Mouse (Mus musculus) testis, postnatal 10 days (tissue): ENCODE results near the gene Gm20388.
"Not testable (repeated sequence)": the region's sequence is repeated elsewhere in the genome, so short reads cannot be mapped to it uniquely, and the experiment has no call there.

ENCODE experiments used
- DNase-seq: peaks from one replicate; pipeline ENCODE4 v3.0.0; 2021; ENCODE audit warnings: low spot score

Gene Gm20388

DNA sequence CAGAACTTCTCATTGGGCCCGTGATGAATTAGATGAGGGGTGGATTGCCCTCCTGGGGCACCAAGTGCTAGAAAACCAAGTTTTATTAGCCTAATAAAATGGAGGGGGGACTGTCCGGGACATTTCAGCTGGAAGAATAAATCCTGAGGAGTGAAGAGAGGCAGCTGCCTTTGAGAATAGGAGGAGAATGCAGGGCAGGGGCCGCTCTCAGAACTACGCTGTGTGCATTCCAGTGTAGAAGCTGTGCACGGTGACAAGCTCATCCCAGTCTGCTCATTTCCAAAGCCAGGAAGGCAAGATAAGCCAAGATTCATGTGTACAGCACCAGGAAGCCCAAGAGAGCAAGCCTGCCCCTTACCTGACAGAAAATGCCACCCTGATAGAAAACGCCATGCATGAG is 1487.4 kb downstream of the Gm20388 start:
- no peak for DNase-seq

DNA sequence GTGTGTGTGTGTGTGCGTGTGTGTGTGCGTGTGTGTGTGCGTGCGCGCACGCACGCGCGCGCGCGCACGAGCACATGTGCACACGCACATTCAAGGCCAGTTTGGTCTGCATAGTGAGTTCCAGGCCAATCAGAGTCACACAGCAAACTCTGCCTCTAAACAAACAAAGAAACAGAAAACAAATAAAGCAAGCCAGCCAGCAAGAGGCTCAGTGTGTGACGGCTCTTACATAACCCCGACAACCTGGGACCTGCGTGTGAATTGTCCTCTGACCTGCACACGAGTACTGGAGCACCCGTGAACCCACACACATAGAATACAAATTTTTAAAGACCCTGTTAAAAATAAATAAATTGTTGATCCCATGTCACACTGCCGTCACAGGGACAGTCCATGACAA is 1488.1 kb downstream of the Gm20388 start:
- no peak for DNase-seq

DNA sequence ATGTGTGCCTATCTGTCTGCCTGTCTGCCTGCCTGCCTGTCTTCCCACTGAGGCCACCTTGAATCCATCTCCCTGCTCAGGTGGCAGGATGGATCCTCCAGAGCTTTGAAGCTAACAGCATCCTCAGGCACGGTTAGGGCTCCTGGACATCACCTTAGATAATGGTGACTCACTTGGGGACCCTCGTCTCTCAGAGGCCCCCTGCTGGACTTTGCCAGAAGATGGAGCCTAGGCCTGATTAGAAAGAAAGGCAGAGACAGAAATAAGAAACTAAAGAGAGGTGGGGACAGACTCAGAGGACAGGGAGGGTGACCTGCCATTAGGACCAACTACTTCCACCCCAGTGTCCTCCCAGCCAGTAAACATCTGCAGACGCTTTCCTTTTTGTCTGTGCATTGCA is 1488.5 kb downstream of the Gm20388 start:
- no peak for DNase-seq

DNA sequence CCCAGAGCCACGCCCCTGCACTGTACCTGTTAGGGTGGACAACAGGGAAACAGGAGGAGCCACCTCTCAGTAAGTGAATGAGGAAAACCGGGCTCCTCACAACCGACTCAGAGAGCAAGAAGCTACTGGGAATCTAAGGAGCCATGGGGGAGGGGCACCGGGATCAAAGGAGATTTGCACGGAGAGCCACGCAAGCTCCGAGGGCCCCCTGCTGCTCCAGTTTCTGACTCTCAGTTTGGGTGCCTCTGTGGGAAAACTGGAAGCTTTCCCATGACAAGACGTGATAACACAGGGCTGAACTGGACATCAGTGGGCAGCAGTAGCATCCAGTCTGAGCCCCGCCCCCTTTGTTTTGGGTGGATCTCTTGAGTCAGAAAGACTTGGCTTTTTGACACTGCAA is 1489.9 kb downstream of the Gm20388 start:
- peak; percentile 59 for DNase-seq

DNA sequence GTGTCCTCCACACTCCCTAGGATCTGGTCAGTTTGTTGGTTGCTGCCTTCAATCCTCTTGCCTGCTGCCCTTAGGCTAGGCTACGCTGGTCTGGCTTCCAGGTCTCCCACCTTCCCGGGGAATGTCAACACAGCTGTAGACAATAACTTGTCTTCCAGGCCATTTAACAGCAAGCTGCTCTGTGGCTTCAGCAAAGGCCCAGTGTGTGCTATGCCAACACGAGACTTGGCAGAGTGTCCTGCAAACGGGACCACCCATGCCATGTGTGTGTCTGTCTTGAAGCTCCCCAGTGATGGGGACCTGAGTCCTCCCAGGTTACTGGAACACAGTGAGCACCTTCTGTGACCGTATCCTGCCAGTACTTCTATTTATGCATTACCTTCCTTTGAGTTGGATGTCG is 1493.2 kb downstream of the Gm20388 start:
- no peak for DNase-seq

DNA sequence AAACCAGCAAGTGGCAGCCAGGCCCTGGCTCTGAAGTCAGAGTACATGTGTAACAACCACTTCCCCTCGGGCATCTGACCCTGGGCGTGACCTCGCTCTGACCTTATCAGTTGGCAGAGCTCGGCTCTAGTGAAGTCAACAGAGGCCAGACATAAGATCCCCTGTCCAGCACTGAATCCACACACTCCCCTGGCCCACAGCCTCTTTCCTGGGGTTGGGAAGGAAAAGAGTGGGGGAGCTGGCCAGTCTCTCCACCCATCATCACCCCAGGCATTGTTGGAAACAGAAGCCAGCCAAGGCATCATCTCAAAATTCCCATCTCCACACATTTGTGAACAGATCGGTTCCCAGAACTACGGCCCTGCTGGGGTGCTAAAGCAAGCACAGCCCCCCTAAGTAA is 1507.4 kb downstream of the Gm20388 start:
- no peak for DNase-seq

DNA sequence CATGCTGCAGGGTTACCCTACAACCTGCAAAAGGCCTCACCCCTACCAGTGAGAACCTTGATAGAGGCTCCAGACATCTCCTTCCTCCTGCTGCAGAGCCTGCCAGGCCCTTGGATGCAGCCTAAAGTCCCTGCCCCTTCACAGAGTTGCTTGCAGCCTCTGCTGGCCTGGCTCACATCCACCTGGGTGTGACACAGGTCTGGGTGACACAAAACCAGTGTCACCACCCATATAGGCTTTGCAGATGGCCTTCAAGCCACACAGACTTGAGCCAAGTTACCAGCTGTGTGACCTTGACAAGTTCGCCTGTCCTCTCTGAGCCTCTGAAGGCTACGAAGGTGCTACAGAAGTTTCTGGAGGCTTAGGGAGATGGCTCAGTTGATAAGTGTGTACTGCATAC is 1508.9 kb downstream of the Gm20388 start:
- DNase-seq: no peak

DNA sequence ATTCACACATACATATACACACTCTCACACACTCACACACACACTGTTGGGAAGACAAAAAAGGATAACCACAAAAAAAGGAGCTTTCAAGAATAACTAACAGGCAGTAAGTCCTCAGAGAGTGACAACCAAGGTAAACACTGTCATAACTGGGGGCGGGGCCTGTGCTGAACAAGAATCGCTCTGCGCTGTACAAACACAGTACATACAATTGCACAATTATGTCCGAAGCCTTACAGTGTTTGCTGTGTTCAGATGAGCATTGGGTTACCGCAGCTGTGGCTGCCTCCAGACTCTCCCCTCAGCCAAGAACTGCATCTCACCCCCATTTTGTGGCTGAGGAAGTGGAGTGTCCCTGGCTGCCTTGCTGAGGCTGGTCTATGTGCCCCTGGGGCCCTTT is 1510.4 kb downstream of the Gm20388 start:
- DNase-seq: no peak

DNA sequence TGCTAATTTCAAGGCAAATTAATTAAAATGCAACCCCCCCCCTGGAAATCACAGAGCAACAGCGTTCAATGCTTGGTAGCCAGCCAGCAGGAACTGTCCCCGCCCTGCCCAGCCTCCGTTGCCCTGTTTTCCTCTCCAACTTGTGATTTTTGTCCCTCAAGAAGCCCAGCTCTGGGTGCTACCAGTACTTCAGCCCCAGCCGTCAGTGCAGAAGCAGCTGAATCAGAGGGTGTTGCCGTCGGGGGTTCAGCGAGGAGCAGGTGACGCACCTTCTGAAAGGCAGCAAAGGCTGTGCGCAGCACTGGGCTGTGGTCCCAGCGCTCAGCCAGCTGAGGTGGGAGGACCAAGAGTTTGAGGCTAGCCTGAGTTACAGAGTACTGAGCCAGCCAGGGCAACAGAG is 1513.4 kb downstream of the Gm20388 start:
- no peak for DNase-seq

DNA sequence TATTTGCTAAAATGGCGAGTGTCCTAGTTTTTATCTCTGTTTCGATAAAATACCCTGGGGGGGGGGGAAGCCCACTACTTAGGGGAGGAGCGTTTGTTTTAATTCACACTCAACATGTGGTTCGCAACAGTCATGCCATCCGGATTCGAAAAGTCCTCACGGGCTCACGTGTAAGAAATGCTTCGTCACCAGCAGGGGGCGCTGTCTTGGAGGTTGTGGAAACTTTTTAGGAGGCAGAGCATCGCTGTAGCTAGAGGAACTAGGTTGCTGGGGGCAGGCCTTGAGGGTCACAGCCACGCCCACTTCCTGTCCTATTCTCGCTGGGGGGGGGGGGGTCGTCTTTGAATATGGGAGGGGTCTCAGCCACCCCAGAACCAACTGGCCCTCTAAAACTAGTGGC is 1514.0 kb downstream of the Gm20388 start:
- DNase-seq: peak; percentile 73

DNA sequence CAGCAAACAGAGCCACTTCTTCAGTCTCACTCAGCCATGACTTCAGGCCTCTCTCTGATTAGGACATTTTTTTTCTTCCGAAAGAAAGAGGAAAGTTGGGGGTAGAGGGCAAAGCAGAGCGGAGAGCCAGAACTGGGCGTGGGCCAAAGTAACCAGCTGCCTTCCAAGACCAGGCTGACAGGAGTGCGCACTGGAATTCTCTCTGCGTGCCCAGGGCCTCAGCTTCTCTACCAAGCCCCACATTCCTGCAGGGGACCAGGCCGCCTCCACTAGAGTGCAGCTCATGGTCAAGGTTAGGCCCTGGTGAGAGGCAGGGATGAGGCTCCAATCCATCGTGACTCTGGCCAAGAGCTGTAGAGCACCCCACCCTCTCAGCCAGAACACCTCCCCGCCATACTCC is 1520.9 kb downstream of the Gm20388 start:
- DNase-seq: peak; percentile 67

DNA sequence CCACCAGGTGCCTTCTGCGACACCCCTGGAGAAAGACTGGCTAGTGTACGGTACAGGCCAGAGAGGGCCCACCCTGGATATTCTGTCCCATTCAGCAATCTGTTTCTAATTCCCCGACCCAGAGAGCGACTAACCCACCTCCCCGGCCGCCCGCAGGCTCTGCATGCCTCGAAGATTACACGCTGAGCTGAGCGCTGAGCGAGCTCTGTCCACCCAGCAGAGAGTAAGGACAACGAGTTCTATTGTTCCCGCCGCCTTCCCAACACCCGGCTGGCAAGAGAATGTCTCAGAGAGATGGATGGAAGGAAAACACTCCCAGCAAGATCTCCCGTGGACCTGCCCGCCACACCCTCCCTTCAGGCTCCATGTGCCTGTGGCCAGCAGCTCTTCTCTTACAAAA is 1522.8 kb downstream of the Gm20388 start:
- peak; percentile 61 for DNase-seq

DNA sequence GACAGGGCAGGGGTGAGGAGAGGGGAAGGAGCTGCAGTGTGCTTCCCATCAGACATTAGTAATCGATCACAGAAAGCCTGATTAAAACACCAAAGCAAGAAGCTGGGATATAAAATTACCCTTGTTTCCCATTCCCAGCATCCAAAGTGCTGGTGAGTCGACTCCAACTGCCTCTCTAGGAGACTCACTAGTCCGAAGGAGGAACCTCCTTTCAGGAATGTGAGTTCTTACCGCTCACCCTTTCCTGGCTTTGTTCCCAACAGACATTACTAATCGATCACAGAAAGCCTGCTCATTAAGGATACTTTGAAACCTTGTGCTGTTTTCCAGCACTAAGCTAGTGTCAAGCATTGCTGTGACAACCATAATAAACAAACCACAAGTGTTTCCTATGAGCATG is 1526.0 kb downstream of the Gm20388 start:
- DNase-seq: no peak

DNA sequence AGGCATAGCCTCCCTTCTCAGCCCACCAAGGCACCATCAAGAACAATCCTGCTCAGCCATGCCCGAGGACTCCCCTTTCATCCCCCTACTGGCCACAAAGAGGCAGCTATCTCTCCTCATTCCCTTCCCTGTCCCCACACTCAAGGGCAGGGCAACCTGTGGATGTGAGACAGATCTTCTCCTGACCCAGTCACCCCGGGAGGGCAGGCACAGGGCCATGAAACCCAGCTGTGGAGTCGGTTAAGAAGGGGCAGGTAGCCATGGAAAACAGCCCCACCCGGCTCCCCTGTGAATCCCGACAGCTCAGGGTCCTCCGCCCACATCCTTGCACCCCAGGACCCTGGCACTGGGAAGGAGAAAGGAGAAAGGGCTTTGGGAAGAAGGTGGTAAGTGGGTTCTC is 1526.9 kb downstream of the Gm20388 start:
- no peak for DNase-seq

DNA sequence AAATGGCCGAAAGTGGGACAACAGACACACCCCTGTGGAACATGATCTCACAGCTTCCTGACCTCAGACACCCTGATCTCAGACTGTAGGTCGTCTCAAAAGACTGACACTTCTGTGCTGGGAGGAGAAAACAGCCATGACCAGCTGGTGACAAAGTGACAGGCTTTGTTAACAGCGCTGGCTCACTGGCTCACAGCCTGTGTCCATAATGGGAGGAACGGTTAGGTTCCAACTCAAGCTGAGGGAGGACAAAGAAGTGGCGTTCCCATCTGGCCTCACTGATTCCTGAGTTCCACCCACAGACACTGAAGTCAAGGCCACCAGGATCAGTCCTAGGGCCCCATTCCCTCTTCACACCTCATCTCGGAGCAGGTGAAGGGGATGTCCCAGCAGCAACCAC is 1527.5 kb downstream of the Gm20388 start:
- no peak for DNase-seq

DNA sequence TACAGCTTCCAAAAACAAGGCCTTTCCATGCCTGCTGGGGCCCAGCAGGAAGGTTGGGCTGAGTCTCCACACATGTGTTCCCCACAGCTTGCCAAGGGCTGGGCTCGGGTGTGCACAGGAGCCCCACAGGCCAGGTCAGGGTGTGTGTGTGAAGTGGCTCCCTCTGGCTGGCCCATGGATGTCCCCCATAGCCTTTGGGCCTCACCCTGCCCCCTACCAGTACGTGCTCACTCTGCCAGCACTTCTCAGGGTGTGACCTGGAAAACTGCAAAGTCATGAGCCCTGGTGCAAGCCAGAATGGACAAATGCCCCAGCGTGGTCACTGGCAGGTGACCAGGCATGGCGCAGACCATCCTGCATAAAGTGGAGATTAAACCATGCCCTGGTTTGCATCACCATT is 1528.7 kb downstream of the Gm20388 start:
- DNase-seq: no peak

DNA sequence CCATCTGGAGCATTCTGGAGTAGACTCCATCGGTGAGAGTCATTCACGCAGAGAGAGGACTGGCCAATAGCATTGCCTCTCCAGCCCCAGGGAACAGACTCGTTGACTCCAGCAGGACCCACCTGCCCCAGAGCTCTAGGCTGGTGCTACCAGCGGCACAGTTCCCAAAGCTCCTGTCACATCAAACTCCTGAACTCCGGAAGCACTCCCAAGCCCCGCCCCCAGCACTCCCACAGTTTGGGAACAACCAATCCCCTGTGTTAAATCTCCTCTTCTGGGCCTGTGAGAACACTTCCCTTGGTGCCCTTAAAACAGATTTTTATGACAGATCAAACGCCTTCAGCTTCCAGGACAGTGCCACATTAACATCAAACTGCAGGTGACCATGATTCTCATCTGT is 1532.7 kb downstream of the Gm20388 start:
- DNase-seq: no peak

DNA sequence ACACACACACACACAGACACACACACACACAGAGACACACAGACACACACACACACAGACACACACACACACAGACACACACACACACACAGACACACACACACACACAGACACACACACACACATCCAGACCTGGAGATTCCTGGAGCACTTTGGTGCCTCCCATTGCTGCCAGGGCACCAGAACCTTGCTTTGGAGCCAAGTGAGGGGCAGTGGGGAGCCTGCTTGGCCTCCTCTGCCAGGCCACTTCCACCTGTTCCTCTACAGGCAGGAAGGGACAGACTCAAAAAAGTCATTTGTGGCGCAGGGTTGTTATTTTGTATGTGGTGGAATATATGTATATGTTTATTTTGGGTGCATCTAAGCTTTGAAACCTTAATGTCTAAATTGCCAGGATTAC is 1533.9 kb downstream of the Gm20388 start:
- not testable (repeated sequence) for DNase-seq

DNA sequence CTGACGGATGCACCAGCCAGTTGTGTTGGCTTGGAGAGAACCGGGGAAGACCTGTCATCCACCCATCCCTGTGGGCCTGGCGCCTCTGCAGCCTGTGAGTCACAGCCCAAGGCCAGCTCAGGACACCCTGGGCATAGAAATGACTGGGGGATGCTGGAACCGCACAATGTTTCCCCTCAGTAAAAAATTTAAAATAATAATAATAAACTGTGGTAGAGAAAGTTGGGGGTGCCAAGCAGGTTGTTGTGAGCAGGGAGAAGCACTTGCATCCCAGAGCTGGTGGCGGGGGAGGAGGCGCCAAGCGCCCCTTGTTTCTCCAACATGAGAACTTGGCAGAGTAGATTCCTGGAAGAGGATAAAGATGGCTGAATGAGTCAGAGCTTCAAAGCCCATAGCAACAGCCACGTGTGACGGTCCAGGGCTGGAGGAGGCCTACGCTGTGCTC is 1534.4 kb downstream of the Gm20388 start:
- DNase-seq: no peak

DNA sequence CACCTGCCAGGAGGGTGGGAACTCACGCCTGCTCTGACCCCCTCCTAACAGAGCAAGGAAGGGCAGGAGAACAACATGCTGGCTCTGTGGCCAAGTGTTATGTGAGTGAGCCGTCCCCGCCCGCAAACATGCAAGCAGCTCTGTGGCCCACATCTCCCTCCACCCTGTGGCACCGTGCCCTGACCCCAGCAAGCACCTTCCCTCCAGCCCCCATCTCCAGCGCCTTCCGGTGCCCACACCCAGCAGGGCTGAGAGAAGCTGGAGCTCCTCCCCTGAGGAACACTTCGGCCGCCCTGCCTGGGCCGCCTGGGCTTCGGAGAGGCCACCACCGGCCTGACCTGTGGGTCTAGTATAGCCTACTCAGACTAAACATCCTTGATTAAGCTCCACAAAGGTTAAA is 1535.5 kb downstream of the Gm20388 start:
- DNase-seq: no peak

DNA sequence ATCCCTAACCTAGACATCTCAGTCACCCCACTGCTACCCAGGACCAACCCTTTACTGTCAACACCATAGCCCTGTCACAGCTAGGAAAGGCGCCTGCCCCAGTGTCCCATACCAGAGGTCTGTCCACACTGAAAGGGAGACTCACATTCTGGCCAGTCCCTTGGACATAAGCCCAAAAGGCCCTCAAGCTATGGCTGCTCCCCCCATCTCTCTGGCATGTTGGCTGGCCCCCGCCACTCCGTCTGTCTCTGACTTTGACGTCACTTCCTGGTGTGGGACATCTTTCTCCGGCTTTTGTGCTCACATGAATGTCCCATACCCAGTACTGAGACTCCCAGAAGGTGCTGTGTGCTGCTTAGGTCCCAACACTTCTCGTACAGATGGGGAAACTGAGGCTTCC is 1536.2 kb downstream of the Gm20388 start:
- DNase-seq: no peak

DNA sequence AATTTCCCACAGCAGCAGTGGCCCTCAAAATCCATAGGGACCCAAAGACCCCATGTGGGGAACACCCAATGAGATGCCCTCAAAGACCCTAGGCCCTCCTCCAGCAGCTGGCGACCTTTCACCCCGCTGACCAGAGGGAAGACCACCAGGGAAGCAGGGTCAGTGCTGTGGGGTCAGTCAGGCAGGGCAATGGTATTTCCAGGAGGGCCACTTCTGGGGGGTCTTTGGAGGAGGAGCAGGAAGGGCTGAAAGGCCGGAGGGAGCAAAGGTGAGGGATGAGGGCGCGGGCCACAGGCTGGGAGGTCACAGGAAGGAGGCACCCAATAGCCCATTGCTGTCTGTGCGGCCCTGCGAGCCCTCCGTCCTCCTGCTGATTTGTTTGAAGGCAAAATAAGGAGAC is 1539.6 kb downstream of the Gm20388 start:
- no peak for DNase-seq

DNA sequence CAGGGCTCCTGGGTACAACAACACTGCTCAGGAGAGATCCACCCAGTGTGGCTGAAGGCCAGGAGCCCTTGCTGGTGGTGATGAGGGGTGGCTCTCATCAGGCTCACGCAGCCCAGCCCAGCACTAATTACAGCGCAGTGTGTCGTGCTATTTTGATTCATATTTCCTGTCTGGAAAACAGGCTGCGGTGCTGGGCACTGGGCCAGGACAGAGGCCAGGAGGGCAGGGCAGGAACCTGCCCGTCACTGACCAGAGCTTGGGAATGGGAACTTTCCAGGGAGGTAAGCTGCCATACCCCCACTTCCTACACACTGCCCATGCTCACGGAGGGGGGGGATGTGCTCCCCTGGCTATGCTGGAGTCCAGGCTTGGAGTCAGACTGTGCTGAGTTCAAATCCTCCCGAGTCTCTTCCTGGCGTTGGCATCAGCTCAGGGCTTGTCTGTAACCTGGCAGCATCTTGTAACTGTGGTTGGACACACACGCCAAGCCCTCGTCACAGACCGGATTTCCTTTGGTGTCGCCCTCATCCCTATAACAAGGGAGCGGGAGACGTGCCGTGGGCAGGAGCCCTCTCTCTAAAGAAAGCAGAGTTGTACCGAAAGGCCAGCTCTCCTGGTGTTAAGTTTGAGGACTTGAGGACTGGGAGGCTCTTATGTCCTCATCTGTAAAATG is 1540.9 kb downstream of the Gm20388 start:
- peak; percentile 72 for DNase-seq

DNA sequence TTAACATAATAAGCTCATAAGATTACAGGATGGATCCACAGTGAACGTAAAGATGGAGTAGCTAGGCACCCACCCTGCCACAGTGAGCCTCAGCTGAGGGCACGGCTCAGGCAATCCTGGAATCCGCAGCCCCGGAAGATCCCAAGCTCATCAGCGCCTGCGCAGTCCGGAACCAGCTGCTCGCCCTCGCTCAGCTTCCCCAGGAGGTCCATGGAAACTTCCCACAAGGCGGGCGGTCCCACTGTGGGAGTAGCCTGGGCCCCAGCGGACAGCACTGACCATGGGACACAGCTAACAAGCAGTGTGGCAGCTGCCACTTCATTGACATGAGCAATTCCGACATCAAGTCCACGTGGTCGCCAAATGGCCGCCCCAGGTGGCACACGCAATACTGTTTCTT is 1544.1 kb downstream of the Gm20388 start:
- no peak for DNase-seq

DNA sequence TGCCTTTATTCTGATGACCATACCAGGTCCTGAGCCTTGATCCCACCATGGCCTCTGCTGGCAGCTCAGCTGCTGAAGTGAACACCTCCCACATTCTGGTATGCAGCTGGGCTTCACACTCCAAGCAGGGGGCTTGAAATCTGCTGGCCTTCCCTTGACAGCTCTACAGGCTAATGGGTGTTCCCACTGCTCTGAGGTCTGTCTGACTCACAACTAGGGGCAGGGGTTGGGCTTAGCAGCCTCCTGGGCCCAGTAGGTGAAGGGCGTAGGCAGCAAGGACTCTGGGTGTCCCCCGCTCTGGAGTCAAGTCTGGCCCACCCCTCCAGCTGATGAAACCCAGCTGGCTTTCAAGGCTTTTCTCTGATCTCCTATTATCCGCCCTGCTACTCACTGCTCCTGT is 1550.6 kb downstream of the Gm20388 start:
- no peak for DNase-seq
